Mouse (Mus musculus) embryonic fibroblast, embryonic 13.5 days (primary cell): ENCODE data around the gene Pip5k1c. TPM values are rescaled to one million over a fixed set of nuclear protein-coding genes. Genes with fewer than 3 reads are reported as not detected.

Experiments used
- H3K27ac ChIP-seq: 2 replicates; pipeline ENCODE4 v1.5.1; 2012; ENCODE audit warnings: low read length, control low read depth, inconsistent platforms; ENCODE audit not compliant: insufficient read depth
- H3K4me1 ChIP-seq: 2 replicates; pipeline ENCODE4 v1.6.1; 2011; ENCODE audit warnings: low read length; ENCODE audit not compliant: control insufficient read depth, insufficient read depth
- H3K4me3 ChIP-seq: 2 replicates; pipeline ENCODE4 v1.5.1; 2011; ENCODE audit warnings: mild to moderate bottlenecking, control low read depth, low read length; ENCODE audit not compliant: insufficient read depth
- CTCF ChIP-seq: IDR thresholded peaks from 2 replicates; pipeline ENCODE4 v1.5.1; 2011; ENCODE audit warnings: mild to moderate bottlenecking, control low read depth, low read length, moderate library complexity, borderline replicate concordance; ENCODE audit not compliant: insufficient read depth
- POLR2A ChIP-seq: IDR thresholded peaks from 2 replicates; pipeline ENCODE4 v1.6.1; 2011; ENCODE audit warnings: low read depth, mild to moderate bottlenecking, control low read depth, low read length, moderate library complexity
- polyA plus RNA-seq: library from polyadenylated mRNA; stranded (reverse); fragments of >200 nt; gene quantifications from 2 replicates; pipeline ENCODE4 v1.2.4, GENCODE M21; 2011; ENCODE audit warnings: low read depth; ENCODE audit not compliant: missing spikeins, insufficient read length

The Pip5k1c gene
- polyA plus RNA-seq, 1 experiment: 43.0 TPM

DNA sequence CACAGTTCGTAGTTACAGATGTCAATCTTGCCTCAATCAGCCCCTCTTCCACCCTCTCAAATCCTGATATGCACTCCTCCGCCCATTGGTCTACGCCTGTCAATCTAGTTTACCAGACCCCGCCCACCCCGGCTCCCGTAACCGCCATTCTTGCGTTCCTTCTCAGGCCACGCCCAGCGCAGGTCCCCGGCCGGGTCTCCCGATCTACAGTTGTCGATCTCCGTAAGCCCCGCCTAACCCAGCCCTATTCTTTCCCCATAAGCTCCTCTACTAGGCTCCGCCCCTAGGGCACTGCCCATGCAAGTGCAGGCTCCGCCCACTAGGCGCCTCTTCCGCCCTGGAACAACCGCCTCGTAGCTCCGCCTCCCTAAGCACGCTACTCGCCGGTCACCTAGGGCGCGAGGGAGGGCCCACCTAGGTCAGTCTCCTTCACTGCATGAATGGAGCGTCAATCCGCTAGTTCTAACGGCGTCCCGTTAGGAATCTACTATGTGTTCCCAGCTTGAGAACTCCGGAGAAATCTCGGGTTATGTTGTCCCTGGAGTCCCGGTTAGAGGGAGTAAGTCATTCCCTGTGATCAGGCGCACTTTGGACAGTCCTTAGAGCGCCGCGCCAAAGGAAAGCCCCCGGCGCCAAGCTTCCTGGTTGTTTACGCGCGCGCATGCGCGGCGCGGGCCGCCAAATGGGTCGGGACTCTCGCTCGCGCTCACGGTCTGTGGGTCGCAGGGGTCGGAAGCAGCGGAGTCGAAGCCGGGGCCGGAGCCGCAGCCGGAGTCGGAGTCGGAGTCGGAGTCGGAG, 28.0 kb downstream of the Pip5k1c start, which contains the start of gene Cactin:
TSS of gene Cactin (plus strand) at position 554 of the 798 bp plus-strand sequence.
- H3K4me1 ChIP-seq: peaks cover 3% of the 10 kb centered on the region; the same call in 1 of the 2 replicates

DNA sequence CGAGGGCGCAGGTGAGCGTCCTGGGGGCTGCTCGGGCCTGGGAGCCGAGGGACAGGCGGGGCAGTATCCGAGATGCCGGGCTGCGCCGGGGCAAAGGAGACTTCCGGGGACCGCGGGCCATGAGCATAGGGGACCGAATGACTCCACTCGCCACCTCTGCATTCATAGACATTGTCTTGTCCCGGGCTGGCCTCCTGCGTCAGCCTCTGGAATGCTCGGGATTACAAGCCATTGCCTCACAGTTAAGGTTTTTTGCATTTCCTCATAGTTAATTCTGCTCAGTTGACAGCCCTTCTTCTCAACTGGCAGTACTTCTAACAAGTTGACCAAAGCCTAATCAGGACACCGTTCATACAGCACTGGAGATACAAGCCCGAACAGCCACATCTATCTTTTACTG, 28.7 kb downstream of the Pip5k1c start:
- TF ChIP-seq CTCF (no peak), POLR2A (no peak)

More for the DNA sequence above, 28.0 kb downstream of the Pip5k1c start, which contains the start of gene Cactin:
- no peak for TF ChIP-seq CTCF
- peak; percentile 70 for TF ChIP-seq POLR2A
- Histone ChIP-seq H3K4me3 (peak within 1 kb of the TSS; percentile 79), H3K27ac (peak within 1 kb of the TSS; percentile 89)

DNA sequence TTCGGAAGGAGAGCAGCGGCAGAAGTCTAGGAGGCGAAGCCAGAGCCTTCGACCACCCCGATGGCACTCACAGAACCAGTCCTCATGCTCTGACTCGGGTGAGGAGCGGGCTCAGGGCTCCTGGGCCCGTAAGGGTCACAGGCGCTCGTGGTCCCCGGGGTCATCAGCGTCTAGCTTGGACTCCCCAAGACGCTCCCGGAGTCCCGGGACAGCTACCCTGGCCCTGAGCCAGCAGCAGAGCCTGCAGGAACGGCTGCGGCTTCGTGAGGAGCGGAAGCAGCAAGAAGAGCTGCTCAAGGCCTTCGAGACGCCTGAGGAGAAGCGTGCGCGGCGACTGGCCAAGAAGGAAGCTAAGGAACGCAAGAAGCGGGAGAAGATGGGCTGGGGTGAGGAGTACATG, 29.7 kb downstream of the Pip5k1c start:
- Histone ChIP-seq H3K27ac (no peak overlapping the region), H3K4me3 (peak overlapping the region; percentile 79; the same call in 1 of the 2 replicates), H3K4me1 (peaks cover 3% of the 10 kb centered on the region; the same call in 1 of the 2 replicates)
- no peak for TF ChIP-seq POLR2A
- no peak for TF ChIP-seq CTCF

More for the DNA sequence above, 28.7 kb downstream of the Pip5k1c start:
- Histone ChIP-seq H3K27ac (peak overlapping the region; percentile 32), H3K4me3 (peak overlapping the region; percentile 79), H3K4me1 (peaks cover 3% of the 10 kb centered on the region; the same call in 1 of the 2 replicates)

DNA sequence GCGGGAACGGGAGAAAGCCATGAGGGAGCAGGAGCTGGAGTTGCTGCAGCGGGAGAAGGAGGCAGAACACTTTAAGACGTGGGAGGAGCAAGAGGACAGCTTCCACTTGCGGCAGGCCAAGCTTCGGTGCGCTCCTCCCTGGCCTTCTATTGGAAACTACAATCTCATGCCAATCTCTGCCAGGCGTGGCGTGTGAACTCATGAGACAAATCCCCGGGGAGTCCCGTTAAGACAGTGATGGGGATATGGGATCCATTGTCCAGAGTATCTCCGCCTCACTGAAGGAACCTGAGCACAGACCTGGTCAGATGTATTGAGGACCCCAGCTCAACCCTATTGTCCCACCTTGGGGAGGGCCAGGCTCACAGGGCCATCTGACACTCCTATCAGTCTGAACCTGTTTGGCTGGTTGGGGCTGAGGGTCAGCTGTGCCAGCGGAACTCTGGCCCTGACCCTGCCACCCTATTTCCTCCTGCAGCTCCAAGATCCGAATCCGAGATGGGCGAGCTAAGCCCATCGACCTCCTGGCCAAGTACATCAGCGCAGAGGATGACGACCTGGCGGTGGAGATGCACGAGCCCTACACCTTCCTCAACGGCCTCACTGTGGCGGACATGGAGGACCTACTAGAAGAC, 30.5 kb downstream of the Pip5k1c start:
- no peak for TF ChIP-seq CTCF
- Histone ChIP-seq H3K4me3 (no peak overlapping the region), H3K27ac (no peak overlapping the region), H3K4me1 (peaks cover 3% of the 10 kb centered on the region; the same call in 1 of the 2 replicates)

DNA sequence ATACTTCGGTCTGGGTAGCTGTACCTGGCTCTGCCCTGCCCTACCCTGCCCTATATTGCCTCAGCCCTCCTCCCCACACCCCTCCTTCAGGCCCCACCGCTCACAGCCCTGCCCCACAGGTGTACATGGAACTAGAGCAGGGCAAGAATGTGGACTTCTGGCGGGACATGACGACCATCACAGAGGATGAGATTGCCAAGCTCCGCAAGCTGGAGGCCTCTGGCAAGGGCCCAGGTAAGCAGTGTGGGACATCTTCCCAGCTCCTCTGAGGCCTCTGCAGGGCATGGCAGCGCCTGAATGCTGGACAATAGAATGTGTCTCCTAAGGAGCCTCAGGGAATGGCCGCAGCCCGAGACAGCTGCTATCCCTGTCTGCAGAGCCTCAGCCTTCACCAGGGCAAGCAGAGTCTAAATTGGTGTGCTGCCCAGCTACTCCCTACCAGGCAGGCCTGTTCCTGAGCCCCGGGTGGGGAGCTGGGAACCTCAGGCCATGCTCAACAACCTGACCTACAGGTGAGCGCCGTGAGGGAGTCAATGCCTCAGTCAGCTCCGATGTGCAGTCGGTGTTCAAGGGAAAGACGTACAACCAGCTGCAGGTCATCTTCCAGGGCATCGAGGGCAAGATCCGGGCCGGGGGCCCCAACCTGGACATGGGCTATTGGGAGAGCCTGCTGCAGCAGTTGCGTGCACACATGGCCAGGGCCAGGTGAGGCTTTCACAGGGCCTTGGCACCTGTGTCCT, 31.2 kb downstream of the Pip5k1c start:
- Histone ChIP-seq H3K4me3 (no peak overlapping the region), H3K27ac (no peak overlapping the region), H3K4me1 (peaks cover 2% of the 10 kb centered on the region; the same call in 1 of the 2 replicates)
- TF ChIP-seq POLR2A (no peak), CTCF (no peak)

DNA sequence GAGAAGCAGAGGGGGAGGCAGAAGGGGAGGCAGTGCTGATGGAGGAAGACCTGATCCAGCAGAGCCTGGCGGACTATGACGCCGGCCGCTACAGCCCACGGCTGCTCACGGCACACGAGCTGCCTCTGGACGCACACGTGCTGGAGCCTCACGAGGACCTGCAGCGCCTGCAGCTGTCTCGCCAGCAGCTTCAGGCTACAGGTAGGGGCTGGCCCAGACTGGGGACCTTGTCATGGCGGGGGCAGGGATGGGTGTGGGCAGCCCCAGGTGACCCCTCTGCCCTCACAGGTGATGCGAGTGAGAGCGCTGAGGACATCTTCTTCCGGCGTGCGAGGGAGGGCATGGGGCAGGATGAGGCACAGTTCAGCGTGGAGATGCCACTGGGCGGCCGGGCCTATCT, 32.4 kb downstream of the Pip5k1c start:
- TF ChIP-seq POLR2A (no peak), CTCF (no peak)
- Histone ChIP-seq H3K27ac (no peak overlapping the region), H3K4me3 (no peak overlapping the region), H3K4me1 (peaks cover 4% of the 10 kb centered on the region; the same call in 1 of the 2 replicates)

DNA sequence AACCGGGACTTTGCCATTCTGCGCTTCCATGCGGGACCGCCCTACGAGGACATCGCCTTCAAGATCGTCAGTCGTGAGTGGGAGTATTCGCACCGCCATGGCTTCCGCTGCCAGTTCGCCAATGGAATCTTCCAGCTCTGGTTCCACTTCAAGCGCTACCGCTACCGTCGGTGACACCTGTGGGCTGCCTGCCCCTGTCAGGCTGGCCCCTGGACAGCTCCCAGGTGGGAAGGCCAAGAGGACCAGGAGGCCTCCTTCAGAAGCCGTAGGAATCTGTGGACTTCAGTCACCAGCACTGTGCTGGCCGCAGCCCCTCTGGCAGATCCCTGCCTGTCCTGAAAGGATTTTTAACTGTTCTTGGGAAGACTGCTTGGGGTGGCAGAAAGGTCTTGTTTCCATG, 33.0 kb downstream of the Pip5k1c start:
- H3K4me1 ChIP-seq: peaks cover 4% of the 10 kb centered on the region; the same call in 1 of the 2 replicates
- no peak overlapping the region for H3K4me3 ChIP-seq
- TF ChIP-seq POLR2A (no peak), CTCF (no peak)
- no peak overlapping the region for H3K27ac ChIP-seq

DNA sequence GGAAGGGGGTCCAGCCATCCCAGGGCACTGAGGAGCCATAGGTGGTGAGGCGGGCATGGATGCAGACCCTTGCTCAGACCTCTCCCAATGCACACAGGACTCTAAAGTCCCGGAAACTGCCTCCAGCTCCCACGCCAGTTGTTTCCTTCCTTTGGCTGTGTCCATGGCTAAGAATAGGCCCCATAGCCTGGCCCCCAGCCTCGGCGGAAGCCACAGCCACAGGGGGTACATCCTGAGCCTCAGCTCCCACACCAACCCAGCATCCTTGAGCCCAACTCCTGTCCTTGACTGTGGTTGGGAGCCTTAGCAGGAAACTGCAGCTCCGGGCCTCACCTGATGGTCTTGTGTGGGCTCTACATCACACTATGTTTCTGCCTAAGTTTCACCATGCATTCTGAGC, 34.1 kb downstream of the Pip5k1c start:
- Histone ChIP-seq H3K4me3 (no peak overlapping the region), H3K27ac (no peak overlapping the region), H3K4me1 (peaks cover 4% of the 10 kb centered on the region; the same call in 1 of the 2 replicates)
- TF ChIP-seq POLR2A (no peak), CTCF (no peak)

DNA sequence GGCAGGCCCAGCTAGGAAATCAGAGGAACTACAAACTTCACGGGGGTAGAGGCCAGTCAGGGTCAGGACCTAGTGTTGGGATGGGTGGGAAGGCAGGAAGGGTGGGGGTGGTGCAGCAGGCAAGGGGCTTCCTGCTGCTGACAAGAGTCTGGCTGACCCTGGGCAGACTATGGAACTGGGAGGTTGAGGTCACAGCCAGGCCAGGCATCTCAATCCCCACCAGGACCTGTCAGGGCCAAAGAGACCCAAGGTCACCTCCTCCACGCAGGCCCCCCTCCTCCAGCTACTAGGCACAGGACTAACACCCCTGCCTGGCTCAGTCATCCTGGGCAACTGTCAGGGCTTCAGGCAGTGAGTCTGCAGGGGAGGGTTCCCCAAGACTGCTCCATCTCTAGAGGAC, 35.2 kb downstream of the Pip5k1c start:
- Histone ChIP-seq H3K4me3 (no peak overlapping the region), H3K27ac (no peak overlapping the region), H3K4me1 (peaks cover 4% of the 10 kb centered on the region; the same call in 1 of the 2 replicates)
- TF ChIP-seq POLR2A: no peak
- no peak for TF ChIP-seq CTCF
